Mouse (Mus musculus) liver, embryonic 18 days (tissue): ENCODE measurements around the gene Gm19410. TPM values are rescaled to one million over a fixed set of nuclear protein-coding genes. Genes with fewer than 3 reads are reported as not detected.

Experiments
- polyA plus RNA-seq: library from polyadenylated mRNA; depleted of rRNA; stranded (reverse); fragments of >200 nt; gene quantifications from 2 replicates; pipeline ENCODE4 v1.2.3, GENCODE M21; 2012; rRNA removed

Gm19410 gene
- 0.01 TPM in 2 replicates for polyA plus RNA-seq

GRCm38 (mm10) chr8:35765499-35766193 lies at the start of gene Gm19410:
Gm19410 (plus strand) TSS chr8:35765790.

